ENCODE assay signal across 18 mouse cellular contexts in genomic region chr10:17564895-17565620, GRCm38 (mm10).
DNase-seq lines count a peak whose midpoint lies in the region; ATAC-seq lines count a peak whose summit lies in the region.
"Had no signal": no experiment of that assay in that cellular context is flagged by ENCODE, and none has a peak within 500 bp of the region (broad histone marks: within the 10 kb centered on the region; RNA-seq: fewer than 3 reads in every experiment).

No protein-coding gene starts in this region.

- ATAC-seq in megakaryocyte progenitor cell, adult 5-6 weeks (replicated peaks; ENCODE audit: poor library complexity) = peak; percentile 75
- no peak for ATAC-seq in erythroid progenitor cell, adult 5-6 weeks (replicated peaks; ENCODE audit: low FRiP score, poor library complexity, severe bottlenecking)
- ATAC-seq: forebrain, embryonic 14.5 days; liver, embryonic 12.5 days had no signal

- intact Hi-C loops in heart, postnatal 36 days (cut with DNase I) = loop anchor here (5.0 kb wide), 1 partner anchor 157 kb away; the partner anchor contains the start of gene Cited2

- DNase-seq in heart, adult 11 months = peak; percentile 27
- no peak for DNase-seq in heart, postnatal 36 days
- DNase-seq in B cell, adult 2 months = peak; percentile 27 to 28
- peak; percentile 74 for DNase-seq in brain, adult 2 months (ENCODE audit: low read depth, low spot score)
- no peak for DNase-seq in lung, postnatal 14 days
- DNase-seq in lung, postnatal 36 days = no peak
- DNase-seq: adrenal gland, adult 8-10 months; cerebellum, adult 11 months; cerebellum, postnatal 14 days; gastrocnemius, adult 2 months; heart, postnatal 10 days; kidney, adult 2 months; kidney, postnatal 14 days; thymus, adult 18-20 months had no signal

Comparison
In these comparisons a context has a peak if more than half of its experiments do, and no peak if none do; other contexts are left out.
1. DNase-seq: peak in heart, adult 11 months (single experiment), B cell, adult 2 months (2 of 2) and brain, adult 2 months (single experiment); none in heart, postnatal 36 days (0 of 2), lung, postnatal 14 days (single experiment) and lung, postnatal 36 days (single experiment).